Mouse (Mus musculus) heart, postnatal 0 days (tissue): Measurements from ENCODE around the gene Agpat3.

Source experiments
- CTCF ChIP-seq: IDR thresholded peaks from 2 replicates; pipeline ENCODE4 v1.5.1; 2016; ENCODE audit warnings: antibody characterized with exemption, control low read depth, low read depth
- EP300 ChIP-seq: IDR thresholded peaks from 2 replicates; pipeline ENCODE4 v1.6.1; 2016; ENCODE audit warnings: antibody characterized with exemption, low read depth

- TF ChIP-seq CTCF = no peak
- TF ChIP-seq EP300 = no peak
These were observed 15.3 kb upstream of the Agpat3 start for GRCm38 (mm10) chr10:78367586-78367985.
